Mouse (Mus musculus) frontal cortex, adult (tissue): ENCODE measurements around the gene 1810013L24Rik.

Experiments
- ATAC-seq: cut with Nextera tagmentation; 2 replicates; pipeline ENCODE4 v1.9.2; 2017; ENCODE audit warnings: mild to moderate bottlenecking, moderate library complexity, mixed read lengths; ENCODE audit not compliant: low TSS enrichment

The 1810013L24Rik gene

GRCm38 (mm10) chr16:8829564-8830359 is at the start of gene 1810013L24Rik:
TSS of gene 1810013L24Rik (plus strand) at chr16:8830100.
- ATAC-seq, result peak; percentile 88

GRCm38 (mm10) chr16:8780187-8780586 is 49.7 kb upstream of the 1810013L24Rik start:
- no peak for ATAC-seq

- peak; percentile 57; the same call in 1 of the 2 replicates for ATAC-seq
Measured at GRCm38 (mm10) chr16:8781191-8781590, 48.7 kb upstream of the 1810013L24Rik start.

GRCm38 (mm10) chr16:8781660-8782059 is 48.2 kb upstream of the 1810013L24Rik start:
- no peak for ATAC-seq

- ATAC-seq, result no peak
Measured at GRCm38 (mm10) chr16:8783198-8783913, 46.5 kb upstream of the 1810013L24Rik start.

- ATAC-seq, result no peak
Measured at GRCm38 (mm10) chr16:8784753-8785152, 45.1 kb upstream of the 1810013L24Rik start.

- ATAC-seq, result no peak
Measured at GRCm38 (mm10) chr16:8790886-8791285, 39.0 kb upstream of the 1810013L24Rik start.

GRCm38 (mm10) chr16:8791949-8792557 is 37.8 kb upstream of the 1810013L24Rik start, which contains the start of gene Usp7:
TSS of gene Usp7 (minus strand) at chr16:8792308.
- no peak for ATAC-seq

GRCm38 (mm10) chr16:8794952-8795351 is 34.9 kb upstream of the 1810013L24Rik start:
- ATAC-seq, result no peak

- ATAC-seq, result no peak
Measured at GRCm38 (mm10) chr16:8795906-8796305, 34.0 kb upstream of the 1810013L24Rik start.

- no peak for ATAC-seq
Measured at GRCm38 (mm10) chr16:8806703-8807102, 23.2 kb upstream of the 1810013L24Rik start.

- peak; percentile 86 for ATAC-seq
Measured at GRCm38 (mm10) chr16:8810399-8811127, 19.3 kb upstream of the 1810013L24Rik start.

GRCm38 (mm10) chr16:8817872-8818271 is 12.0 kb upstream of the 1810013L24Rik start:
- ATAC-seq, result no peak

- peak; percentile 85 for ATAC-seq
Measured at GRCm38 (mm10) chr16:8821429-8821828, 8.5 kb upstream of the 1810013L24Rik start.

- no peak for ATAC-seq
Measured at GRCm38 (mm10) chr16:8822586-8822985, 7.3 kb upstream of the 1810013L24Rik start.

GRCm38 (mm10) chr16:8823661-8824060 is 6.2 kb upstream of the 1810013L24Rik start:
- ATAC-seq, result peak; percentile 60

GRCm38 (mm10) chr16:8827366-8827765 is 2.5 kb upstream of the 1810013L24Rik start:
- no peak for ATAC-seq

GRCm38 (mm10) chr16:8828636-8829563 is 1.0 kb upstream of the 1810013L24Rik start:
- ATAC-seq, result peak; percentile 51

GRCm38 (mm10) chr16:8830431-8831211 is 721 bp downstream of the 1810013L24Rik start:
- ATAC-seq, result peak; percentile 10; the same call in 1 of the 2 replicates

- ATAC-seq, result no peak
Measured at GRCm38 (mm10) chr16:8831241-8831640, 1.3 kb downstream of the 1810013L24Rik start.
